Mouse (Mus musculus): Measurements from ENCODE around the gene Itih5.

Itih5 gene

DNA sequence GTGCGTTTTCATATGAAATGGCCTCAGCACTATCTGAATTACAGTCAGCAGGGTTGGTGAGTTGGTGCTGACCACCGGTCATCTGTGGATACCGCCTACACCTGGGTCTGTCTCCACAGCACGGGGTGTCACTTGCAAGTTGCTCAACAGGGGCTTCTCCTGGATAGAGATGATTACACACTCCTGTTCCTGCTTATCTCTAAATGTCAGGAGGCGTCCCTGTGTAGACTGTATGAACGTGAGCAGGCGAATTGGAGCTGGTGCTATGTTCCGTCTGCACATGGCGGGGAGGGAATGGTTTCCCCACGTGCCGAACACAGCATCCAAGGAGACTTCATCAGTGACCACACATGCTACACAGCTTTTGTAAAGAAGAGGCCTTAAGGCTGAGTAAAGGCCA is 13.9 kb downstream of the Itih5 start:
- in situ Hi-C loops (cut with MboI, MseI), result no loop called here

DNA sequence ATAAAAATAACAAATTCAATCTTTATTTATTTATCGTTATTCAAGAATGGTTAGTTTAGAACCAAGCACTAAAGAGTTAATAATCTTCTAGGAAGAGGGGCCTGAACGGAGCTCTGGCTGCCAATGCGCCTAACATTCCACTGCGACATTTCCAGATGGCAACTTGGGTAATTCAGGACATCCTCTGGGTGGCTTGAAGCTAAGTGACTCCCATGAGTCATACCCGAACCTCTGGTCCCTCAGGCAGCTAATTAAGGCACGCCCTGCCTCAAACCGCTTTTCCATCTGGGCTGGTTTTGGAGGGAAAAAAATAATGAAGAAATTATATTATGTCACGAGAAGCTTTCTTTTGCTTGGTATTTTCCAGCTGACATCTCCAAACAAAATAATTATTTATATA is 14.6 kb downstream of the Itih5 start:
- in situ Hi-C loops (cut with MboI, MseI), result no loop called here

DNA sequence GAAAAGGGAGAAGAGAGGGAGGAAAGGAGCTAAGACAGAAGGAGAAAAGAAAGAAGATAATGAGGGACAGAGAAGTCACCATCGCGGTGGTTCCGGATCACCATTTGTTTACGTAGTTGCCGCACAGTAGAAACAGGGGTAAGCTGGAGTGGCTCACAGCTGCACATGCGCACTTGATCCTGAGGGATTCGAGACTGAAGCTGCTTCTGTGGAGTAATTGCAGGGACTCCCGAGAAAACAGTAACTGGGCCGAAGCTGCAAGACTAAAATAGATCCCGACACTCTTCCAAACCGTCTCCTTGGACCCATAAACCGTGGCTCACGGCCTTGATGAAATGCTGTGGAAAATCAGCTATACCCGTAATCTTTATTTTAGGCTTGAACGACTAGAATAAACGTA is 16.6 kb downstream of the Itih5 start:
- in situ Hi-C loops (cut with MboI, MseI), result no loop called here

DNA sequence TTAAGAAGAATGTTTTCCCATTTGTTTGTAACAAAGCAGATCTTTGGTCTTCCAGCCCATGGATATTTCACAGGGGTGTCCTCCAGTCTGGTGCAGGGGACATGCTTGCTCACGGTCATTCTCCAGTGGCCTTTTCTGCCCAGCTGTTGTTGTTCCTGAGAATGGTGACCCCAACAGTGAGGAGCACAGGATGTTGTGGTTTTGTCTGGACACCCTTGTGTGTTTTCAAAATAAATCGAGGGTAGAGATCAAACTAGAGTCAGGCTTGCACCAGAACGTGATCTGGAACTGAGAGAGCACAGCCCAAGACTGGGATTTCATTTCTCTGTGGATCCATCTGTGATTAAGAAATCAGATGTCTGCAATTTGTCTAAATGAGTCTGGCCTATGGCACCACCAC is 40.2 kb downstream of the Itih5 start:
- in situ Hi-C loops (cut with MboI, MseI), result no loop called here

DNA sequence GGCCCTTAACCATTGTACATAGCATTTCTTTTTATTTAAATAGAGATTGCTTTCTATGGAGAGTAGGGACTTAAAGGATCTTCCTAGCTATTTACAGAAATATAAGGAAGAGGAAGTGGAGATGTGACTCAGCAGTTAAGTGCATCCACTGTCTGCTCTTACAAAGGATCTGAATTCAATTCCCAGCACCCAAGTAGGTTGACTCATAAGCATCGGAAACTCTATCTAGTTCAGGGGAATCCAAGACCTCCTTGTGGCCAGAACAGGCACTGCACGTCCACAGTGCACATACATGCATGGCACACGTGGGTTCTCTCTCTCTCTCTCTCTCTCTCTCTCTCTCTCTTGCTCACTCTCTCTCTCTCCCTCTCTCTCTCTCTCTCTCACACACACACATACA is 41.8 kb downstream of the Itih5 start:
- in situ Hi-C loops (cut with MboI, MseI), result no loop called here

DNA sequence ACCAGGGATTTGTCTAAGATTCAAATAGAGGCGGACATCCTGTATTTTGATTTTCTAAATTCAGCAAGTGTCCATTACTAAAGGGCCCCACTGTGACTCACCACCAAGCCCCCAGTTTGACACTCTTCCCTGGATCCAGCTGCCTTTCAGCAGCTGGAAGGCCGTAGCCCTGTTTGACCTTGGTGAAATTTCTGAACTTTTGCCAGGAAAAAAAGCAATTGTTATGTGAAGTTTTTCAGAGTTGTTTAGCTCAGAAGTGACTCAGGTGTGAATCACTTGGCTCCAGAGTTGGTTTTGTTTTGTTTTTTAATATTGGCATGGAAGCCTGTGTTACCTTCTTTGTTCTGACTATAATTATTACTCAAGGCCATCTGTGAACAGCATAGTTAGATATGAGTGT is 46.0 kb downstream of the Itih5 start:
- in situ Hi-C loops (cut with MboI, MseI), result no loop called here

DNA sequence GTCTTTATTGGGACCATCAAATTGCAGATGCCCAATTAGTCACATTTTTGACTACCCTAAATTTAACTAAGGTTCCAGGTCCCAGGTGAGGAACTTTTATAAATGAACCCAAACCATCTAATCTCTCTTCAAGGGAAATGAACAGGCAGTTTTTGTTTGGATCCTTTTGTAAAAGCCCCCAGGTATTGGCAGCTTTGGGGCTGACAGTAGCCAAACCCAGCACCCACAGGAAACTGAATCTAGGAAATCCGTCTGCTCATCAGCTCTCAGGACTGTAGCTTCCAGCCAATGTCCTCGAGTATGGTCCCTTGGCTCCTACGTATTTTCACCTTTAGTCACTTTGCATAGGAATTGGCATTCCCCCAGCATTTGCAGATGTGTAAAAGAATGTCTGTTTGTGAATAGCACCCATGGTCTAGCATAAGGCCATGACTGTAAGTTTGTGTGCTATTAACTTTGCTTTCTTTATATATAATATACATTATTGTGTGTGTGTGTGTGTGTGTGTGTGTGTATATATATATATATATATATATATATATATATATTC is 47.4 kb downstream of the Itih5 start:
- in situ Hi-C loops (cut with MboI, MseI), result no loop called here

DNA sequence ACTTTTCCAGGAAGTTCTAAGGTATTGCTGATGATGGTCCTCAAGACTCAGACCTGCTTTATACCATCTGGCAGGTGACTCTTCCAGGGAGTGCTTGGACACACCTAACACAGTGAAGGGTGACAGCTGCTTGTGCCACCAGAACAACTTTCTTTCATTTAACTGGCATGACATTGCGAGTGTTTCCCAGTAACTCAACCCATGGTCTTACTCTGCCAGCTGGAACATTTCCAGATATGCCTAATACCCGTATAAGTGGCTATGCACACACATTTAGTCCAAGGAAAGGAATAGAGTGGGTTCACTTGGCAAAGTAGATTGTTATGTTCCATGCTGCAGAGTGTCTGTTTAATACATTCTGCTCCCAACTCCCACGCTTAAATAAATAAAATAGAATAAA is 50.9 kb downstream of the Itih5 start:
- in situ Hi-C loops (cut with MboI, MseI), result no loop called here

DNA sequence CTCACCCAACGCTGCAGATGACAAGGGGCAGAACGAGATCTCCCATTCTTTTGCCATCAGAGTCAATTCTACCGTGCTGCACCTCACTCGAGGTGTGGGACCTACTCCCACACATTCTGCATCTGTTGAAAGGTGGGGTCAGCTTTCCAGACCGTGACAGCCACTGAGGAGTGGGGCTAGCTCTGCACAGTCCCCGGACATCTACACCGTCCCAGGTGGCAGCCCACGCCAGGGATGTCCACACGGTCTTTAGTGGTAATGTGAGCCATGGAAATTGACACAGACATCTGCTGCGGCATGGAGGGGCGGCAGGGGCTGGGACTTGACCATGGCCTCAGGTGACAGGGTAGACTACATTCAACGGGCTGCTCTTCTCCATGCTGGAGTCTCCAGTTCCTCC is 60.1 kb downstream of the Itih5 start:
- in situ Hi-C loops (cut with MboI, MseI), result no loop called here

DNA sequence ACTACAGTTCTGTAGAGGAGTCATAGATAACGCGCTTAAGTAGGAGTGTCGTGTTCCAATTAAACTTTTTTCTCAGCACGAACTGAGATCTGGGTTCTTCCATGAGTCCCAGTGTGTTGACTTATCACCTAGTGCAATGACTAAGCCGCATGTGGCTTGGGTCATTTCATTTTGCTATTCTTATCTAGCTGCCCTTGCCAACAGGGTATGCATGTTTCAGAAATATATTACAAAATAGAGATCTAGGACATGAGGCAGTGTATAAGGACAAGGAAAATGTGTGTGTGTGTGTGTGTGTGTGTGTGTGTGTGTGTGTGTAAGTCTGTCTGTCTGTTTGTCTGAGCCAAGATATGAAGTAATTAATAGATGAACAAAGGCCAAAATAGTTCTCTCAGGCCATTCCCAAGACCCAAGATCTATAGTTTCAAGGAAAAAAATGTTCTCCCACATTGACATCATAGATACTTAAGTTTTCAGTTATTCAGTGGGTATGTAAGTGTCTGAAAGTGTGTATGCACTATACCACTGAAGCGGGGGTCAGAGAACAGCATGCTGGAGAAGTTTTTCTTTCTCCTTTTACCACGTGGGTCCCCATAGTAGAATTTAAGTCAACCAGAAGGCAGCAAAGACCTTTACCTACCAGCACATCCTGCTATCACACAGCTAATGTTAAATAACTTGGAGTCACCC is 62.6 kb downstream of the Itih5 start:
- in situ Hi-C loops (cut with MboI, MseI), result no loop called here

DNA sequence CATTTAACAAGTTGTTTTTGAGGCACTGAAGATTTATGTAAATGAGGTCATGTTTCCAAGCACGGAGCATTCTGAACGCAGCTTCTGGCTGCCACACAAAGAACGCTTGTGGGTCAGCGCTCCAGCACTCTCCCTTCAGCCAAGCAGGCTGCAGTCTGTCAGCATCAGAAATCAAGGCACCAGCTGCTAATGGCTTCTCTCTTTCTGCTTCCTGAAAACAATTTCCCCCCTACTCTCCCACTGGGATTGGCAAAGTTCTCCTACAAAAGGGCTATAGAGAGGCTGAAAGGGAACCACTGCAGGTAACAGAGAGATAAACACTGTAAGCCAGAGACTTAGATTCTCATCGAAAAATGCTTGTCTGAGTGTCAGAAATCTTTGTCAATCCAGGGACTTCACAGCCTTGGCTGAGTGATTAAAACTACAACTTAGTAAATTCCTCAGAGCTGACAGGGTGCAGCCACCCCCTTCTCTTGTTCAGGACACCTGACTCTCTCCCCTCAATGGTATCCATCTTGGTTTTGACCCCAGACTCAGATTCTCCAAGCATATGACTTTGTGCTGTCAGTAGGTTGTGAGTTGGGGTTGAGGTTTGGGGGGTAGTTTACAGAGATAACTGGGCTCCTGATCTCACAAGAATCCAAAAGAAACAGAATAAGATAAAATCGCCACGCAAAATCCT is 63.3 kb downstream of the Itih5 start:
- in situ Hi-C loops (cut with MboI, MseI), result no loop called here

DNA sequence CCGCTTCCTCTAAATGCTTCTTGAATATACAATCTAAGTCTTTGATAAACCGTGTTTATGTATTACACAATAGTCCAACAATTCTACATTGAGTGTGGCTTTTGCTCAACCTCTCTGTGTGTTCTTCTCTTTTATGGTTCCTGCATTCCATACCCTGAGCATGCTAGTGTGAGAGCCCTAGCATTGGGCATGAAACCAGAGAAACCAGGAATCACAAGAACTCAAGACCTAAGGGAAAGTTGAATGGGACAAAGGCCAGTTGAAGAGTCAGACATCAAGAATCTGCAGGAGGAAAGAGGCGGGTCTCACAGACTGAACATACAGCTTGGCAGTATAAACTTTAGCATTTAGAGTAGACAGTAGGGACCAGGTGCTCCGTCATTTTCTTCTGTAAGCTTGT is 68.5 kb downstream of the Itih5 start:
- in situ Hi-C loops (cut with MboI, MseI), result no loop called here

DNA sequence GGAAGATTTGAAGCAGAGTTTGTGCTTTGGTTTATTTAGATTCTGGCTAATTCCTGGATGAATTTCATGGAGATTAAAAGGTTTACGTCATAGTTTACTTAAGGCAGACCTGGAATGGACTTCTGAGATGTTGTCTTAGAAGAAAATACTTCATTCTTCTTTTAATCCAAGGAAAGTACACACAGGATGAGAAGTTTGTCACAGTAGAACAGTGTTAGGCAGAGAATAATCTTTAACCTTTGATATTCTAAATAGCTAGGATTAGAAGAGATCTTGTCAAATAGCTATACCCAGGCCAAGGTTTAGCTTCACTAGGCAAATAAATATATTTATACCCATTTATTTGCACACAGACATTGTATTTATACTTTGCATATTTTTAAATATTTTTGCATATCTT is 73.5 kb downstream of the Itih5 start:
- in situ Hi-C loops (cut with MboI, MseI), result no loop called here

DNA sequence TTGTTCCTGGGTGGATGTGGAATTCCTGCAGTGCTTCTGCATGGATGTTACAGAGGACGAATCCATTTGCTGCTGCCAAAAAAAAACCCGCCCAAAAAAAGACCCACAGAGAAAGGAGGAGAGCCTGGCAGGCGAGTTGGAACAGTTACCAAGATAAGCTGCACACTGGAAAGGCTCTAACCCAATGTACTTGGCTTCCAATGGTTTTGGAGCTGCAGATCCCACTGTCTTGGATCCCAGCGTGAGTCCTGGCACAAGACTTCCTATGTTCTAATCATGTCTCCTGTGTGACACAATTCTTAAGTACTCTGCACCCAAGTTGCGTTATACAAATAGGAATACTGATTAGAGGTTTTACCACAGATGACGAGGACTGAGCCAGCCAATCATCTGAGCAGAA is 78.6 kb downstream of the Itih5 start:
- in situ Hi-C loops (cut with MboI, MseI), result no loop called here

DNA sequence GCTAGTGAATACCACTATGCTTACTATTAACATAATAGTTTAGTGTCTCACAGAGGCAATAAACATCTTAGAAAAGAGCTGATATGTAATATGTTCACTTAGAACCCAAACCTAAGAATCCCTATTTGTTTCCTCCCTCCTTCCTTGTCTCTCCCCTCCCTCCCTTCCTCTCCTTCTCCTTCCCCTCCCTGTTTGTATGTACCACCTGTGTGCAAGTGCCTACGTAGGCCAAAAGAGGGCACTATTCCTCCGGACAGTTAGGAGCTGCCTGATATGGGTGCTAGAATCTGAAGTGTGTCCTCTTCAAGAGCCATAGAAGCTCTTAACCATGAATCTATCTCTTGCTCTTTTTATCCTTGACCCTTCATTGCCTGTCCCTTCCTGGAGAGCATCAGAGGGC is 83.2 kb downstream of the Itih5 start:
- in situ Hi-C loops (cut with MboI, MseI), result loop anchor here (5.0 kb wide), 1 partner anchor 51 kb away; no protein-coding TSS in a partner anchor

DNA sequence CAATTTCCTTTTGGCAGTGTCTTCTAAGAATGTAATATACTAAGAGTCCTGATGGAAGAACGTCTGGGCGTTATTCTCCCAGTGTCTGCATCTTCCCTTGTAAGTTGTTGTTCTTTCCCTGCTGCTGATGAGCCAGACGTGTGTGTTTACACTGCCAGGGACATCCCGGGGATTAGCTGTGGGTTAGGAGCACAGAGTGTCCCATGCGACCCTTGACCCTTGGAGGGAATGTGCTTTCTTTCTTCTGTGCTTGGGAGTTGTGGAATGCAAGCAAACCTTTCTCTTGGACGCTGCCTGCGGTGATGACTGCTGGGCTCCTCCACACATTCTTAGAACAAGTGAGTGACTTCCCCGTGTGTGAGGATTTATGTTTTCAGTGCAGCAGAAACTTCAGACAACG is 89.6 kb downstream of the Itih5 start:
- in situ Hi-C loops (cut with MboI, MseI), result no loop called here

DNA sequence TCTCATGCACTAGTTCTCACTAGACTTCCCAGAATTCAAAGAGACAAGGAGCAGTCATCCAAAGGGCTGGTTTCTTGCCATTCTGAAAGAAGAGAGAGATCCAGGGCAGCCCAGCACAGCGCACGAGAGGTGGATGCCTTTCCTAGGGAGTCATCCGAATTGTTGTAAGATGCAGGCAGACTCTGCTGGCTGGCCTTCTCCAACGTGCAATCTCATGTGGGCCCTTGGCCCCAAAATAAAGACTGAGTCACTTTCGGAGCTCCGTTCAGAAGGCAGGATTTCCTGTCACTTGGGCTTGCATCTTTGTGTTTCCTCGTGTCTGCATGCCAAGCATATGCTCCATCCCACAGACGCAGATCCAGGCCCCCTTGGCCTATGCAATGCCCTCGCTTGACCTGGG is 97.1 kb downstream of the Itih5 start:
- in situ Hi-C loops (cut with MboI, MseI), result no loop called here

DNA sequence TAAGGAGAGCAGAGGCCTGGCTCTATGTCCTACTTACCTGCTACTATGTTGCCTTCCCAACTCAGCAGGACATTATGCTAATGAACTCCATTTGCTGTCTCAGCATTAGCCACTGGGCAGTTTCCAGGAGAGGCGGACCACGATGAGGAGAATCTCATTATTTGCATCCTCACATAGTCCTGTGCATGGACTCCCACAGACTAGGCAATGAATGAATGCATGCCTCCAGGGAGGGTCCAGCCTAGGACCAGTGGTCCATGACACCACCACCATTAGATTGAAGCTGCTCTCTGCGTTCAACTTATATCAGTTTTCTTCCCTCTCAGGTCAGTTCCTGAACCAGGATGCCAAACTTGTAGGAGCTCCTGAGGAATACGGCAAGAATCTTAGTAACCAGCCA is 97.6 kb downstream of the Itih5 start:
- in situ Hi-C loops (cut with MboI, MseI), result no loop called here

DNA sequence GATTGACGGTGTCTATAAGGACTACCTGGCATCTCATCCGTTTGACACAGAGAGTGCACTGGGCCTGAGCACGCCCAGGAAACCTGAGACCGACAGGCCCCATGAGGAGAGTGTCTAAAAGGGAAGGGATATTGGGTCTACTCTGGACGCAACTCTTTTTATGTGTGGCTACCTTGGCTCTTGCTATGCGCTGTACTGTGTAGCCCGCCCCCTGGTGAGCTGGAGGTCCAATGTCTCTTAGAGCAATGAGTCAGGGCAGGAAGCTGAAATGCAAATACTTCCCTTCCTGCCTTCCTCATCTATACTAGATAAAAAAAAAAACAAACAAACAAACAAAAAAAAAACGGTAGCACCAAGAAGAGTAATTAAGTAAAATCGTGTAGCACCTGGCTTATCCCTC is 98.1 kb downstream of the Itih5 start:
- in situ Hi-C loops (cut with MboI, MseI), result no loop called here

DNA sequence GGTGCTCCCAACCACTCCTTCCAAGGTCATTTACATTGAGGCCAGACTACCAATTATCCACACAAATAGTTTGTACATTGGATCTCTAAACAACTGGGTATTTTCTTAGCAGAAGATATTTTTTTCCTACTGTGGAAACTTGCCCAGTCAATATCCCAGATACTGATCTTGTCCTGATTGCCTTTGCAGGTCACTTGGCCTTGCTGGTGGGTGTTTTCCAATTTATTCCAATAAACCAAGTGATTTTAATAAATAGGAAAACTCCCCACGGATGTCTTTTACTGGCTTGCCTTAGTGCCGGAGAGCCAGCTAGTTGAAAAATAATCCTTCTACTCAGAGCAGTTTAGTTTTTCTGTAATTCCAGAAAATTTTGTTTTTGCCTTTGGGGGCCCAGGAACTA is 98.6 kb downstream of the Itih5 start:
- in situ Hi-C loops (cut with MboI, MseI), result no loop called here

DNA sequence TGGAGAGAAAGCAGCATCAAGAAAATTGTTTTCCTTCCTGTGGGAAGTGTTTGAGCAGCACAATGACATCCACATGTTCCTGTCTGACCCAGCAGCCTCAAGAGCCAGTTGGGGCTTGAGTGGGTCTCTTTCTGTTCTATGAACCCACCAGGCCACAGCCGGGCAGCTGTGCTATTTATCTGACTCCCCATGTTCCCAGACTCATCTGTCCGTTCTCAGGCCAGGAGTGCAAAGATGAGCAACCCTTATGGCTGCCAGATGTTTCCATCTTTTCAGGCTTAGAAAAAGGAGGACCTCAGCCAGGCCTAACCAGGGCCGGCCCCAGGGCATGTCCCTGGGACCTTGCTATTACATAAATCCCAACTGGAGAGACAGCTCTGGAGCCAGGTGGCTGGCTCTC is 100.0 kb downstream of the Itih5 start:
- in situ Hi-C loops (cut with MboI, MseI), result no loop called here

DNA sequence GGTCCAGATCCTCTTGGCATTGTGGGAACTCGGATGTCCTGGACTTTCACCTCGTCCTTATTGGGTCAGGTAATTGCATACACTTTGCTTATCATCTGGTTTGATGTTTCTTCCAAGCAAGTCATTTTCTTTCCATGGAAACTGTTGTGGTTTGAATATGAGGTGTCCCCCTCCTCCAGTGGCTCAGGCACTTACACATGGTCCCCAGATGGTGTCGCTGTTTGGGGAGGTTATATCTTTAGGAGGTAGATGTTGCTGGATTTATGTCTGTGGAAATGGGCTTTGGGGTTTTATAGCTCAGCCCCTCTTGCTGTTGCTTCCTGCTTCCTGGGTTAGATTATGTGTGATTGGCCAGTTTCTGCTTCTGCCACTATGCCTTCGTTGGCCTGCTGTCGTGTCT is 103.6 kb downstream of the Itih5 start:
- in situ Hi-C loops (cut with MboI, MseI), result no loop called here

DNA sequence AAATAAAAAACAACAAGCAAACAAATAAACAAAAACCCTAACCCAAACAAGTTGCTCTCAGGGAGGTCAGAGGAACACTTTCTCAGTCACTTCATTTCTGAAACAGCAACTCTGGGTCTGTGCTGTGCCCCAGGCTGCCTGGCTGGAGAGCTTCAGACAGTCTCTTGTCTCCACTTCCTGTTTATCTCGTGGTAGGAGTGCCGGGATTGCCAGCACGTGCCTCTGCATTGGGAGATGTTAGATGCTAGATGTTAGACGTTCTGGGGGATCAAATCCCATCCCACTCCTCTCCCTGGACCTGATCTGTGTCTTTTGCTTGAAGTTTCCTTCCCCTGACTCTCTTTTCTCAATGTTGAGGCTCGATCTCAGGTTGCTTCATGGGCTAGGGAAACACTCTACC is 104.9 kb downstream of the Itih5 start:
- in situ Hi-C loops (cut with MboI, MseI), result no loop called here

Measured in regulatory T cell (primary cell).